Mouse (Mus musculus): ENCODE measurements at regions not wholly inside any gene's neighbourhood (a gene's known extent, or its start where the extent isn't known, plus 50 kb on each side); places are given as distances from the start of the nearest gene placed in this dataset.

DNA sequence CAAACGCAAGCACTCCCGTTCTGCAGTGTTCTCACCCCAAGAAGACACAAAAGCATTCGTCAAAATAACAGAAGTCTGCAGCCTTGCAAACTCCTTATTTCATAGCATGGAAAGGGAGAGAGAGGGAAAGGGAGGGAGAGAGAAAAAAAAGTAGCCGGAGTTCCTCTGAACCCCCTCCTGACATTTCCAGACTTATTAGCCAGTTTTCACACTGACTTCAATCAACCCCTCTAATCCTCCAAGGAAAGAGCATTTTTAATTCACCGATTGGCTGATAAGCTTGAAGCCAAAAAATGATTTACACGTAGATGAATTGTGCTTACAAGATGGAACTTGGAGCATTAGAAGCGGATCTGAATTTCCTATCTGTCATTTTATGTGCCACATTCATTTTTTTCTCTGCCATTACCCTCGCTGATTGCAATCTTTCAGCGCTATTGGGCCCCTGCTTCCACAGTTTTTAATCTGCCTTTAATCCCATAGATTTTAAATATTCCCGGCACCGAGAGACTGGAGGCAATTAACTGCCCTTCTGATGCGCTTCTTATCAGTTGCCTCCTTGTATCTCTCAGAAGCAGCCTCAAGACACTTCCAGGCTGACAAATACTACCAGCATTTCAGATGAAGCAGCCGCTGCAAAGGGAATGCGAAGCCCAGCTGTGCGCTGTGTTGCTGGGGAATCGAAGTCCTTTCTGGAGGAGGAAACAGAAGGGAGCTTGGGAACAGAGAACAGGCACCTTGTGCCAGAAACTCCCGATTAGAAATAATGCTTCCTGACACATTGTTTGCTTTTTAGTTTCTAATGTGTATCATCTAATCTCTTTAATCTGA lies 447.7 kb upstream of the 4930412O13Rik start:
- no peak for ATAC-seq (replicated peaks; ENCODE audit: insufficient number of reproducible peaks, low FRiP score, low TSS enrichment, poor library complexity, severe bottlenecking)

DNA sequence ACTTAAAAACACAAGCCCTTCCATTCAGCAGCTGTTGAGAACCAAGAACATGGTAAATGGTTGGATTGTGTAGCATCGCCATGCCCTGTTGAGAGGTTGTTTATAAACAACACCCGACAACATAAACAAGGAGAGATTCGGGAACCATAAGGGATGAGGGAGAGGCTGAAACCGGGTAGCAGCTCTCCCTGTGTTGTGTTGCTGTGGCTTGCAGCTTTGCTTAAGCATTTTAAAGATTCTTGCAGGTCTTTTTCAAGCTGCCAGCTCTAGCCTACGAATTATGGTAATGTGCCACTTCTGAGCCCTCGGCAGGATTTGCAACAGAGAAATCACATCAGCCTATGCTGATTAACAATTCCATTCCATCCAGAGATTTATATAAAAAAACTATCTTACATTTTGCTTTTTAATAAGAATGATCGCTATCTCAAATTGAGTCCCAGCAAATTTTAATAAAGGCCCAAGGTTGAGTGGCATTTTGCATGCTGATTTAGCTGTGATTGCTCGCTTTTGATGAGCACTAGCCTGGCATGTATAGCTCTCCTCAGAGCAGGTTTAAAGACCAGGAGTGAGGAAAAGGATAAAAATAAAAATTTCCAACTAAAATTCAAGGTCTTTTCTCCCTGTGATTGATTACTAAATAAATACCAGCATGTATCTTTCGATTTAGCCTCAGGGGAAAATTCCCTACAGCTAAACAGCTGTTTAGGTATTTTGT lies 445.7 kb upstream of the 4930412O13Rik start:
- ATAC-seq (replicated peaks; ENCODE audit: insufficient number of reproducible peaks, low FRiP score, low TSS enrichment, poor library complexity, severe bottlenecking) = no peak

DNA sequence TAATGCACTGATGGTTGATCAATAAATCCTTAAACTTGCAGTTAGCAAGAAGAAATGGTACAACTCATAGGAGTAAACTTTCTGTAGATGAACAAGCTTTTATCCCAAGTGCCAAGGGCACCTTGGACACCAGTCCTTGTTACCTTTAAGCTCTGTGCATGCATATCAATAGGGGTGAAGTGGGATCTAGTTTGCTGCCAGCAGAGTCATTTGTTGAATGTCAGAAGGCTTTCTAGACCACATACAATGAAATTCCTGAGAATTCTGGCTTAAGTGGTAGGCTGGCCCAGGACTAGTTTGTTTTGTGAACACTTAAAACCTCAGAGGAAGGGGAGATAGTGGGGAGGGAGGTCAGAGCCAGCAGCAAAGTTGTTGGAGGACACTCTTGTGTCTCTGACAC lies 437.9 kb upstream of the 4930412O13Rik start:
- no peak for ATAC-seq (replicated peaks; ENCODE audit: insufficient number of reproducible peaks, low FRiP score, low TSS enrichment, poor library complexity, severe bottlenecking)

DNA sequence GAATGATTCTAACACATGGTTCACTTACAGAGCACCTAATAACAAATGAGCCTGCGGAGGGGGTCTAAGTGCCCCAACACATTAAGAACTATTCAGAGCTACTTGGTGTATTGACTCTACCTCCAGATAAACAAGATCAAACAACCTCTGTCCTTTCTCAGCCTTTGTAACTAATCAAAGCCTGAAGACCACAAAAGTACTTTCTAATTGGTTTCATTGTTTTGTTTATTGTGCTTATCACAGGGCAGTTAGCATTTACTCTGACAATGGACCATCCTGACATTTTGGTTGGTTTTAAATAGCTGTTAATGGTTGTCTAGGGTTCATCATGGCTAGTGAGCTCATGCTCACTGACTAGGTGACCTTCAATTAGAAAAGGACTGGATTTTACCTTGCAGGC lies 435.2 kb upstream of the 4930412O13Rik start:
- no peak for ATAC-seq (replicated peaks; ENCODE audit: insufficient number of reproducible peaks, low FRiP score, low TSS enrichment, poor library complexity, severe bottlenecking)

DNA sequence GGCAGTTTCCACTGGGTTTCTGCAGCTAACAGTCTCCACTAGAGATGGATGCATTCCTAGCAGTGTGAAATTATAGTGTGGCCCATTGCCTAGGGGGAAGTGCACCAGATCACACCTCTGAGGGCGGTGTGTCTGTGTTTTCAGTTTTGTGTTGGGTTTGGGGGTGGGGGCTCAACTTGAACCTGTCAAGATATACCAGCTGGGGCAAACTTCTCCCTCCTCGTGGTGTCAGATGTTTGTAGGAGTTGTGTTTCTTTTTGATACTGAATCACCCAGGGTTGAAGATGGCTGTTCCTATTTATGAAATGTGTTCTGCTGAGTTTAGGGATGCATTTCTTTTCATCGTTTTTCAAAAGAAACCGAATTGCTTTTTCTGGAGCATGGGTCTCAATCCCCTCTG lies 416.6 kb upstream of the 4930412O13Rik start:
- no peak for ATAC-seq (replicated peaks; ENCODE audit: insufficient number of reproducible peaks, low FRiP score, low TSS enrichment, poor library complexity, severe bottlenecking)

DNA sequence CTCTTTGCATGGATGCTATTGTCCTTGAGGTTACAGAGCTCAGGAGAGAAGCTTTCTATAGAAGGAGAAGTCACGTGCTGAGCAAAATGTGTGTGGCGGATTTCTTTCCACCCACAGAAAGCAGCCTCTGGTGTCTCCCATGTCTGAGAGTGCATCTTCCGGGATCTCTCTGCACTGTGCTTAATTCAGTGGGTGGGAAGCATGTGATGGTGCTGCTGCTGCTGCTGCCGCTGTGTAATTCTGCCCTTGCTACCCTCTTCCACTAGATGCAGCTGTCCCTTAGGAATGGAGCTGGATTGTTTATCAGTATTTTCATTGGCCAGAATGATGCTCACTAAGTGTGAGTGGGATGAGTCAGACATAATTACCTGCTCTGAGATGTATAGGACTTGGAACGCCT lies 416.2 kb upstream of the 4930412O13Rik start:
- ATAC-seq (replicated peaks; ENCODE audit: insufficient number of reproducible peaks, low FRiP score, low TSS enrichment, poor library complexity, severe bottlenecking) = no peak

DNA sequence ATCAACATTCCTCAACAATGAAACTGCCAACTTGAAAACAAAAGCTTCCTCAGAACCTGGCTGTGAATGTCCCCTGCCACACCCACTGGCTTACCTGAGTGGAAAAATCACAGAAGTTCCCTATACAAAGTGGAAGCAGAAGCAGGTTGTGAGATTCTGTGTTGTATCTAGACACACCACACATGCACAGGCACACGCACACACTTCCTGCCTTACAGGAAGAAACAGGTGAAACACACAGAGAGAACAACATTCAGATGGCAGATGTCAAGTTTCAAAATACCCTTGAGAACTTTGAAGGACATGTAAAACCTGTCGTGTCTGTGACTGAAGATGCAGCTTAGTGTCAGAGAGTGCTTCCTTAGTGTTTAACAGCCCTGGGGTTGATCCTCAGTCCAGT lies 413.5 kb upstream of the 4930412O13Rik start:
- no peak for ATAC-seq (replicated peaks; ENCODE audit: insufficient number of reproducible peaks, low FRiP score, low TSS enrichment, poor library complexity, severe bottlenecking)

DNA sequence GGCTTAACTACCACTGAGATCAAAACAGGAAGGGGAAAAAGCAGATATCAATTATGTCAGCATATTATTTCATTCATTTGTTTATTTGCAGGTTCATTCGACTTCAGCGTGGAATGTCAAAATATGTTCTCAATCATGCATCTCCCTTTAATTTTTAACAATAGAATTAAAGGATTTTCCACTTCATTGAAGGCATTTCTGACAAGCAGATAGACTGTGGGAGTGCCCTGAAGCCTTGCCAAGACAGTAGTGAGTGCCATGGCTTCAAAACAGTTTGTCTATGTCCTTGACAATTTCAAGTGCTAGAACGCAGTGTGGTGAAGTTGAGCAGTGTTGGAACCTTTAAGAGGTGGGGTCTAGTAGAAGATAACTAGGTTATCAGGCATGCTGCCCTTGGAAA lies 412.4 kb upstream of the 4930412O13Rik start:
- ATAC-seq (replicated peaks; ENCODE audit: insufficient number of reproducible peaks, low FRiP score, low TSS enrichment, poor library complexity, severe bottlenecking) = no peak

DNA sequence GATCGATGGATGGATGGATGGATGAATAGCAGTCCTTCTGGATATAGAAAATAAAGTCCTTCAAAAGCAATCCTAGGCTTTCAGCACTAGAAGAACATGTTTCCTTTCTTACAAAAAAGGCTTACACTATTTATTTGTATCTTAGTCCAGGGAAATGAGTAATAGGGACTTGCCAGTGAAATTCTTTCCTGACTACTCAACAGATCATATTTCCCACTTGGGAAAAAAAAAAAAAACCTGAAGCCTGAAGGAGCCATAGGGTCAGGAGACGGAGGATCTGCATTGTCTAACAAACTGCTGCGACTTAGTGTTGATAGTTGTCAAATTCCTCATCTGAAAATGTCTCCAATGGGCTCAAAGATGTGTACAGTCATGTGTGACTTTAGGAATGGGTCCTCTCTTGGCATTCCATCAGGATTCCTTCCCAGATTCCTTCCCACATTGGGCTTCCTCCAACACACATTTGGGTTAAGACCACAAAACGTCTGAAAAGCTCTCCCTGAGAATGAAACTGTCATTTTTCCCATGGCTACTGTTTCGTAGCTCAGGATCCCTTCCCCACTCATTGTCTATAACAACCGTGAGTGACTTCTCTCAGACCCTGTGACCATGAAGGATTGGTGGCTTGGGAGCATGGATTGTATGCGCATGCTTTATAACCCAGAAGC lies 399.2 kb upstream of the 4930412O13Rik start:
- no peak for ATAC-seq (replicated peaks; ENCODE audit: insufficient number of reproducible peaks, low FRiP score, low TSS enrichment, poor library complexity, severe bottlenecking)

DNA sequence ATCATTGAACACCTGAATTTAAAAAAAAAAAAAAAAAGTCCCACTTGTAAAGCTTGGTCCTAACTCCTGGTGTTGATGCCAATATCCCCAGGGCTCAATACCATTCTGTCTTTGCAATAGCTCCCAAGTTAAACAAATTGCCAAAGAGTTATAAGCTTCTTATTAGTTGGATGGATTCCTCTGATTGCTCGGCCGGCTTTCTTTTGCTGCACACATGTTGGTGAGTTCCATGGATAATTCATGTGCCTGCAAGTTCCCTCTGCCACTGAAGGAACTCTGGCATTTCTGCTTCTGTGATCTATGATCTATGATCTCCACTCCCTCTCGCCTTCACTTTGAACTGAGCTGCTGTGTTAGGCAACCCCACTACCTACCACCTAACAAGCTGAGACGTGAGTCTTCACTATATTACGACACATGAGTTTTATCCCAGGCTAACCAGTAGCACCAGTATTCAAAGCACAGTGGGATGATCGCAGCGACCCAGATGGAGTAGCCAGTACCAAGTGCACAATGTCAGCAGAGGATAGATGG lies 393.6 kb upstream of the 4930412O13Rik start:
- ATAC-seq (replicated peaks; ENCODE audit: insufficient number of reproducible peaks, low FRiP score, low TSS enrichment, poor library complexity, severe bottlenecking) = no peak

DNA sequence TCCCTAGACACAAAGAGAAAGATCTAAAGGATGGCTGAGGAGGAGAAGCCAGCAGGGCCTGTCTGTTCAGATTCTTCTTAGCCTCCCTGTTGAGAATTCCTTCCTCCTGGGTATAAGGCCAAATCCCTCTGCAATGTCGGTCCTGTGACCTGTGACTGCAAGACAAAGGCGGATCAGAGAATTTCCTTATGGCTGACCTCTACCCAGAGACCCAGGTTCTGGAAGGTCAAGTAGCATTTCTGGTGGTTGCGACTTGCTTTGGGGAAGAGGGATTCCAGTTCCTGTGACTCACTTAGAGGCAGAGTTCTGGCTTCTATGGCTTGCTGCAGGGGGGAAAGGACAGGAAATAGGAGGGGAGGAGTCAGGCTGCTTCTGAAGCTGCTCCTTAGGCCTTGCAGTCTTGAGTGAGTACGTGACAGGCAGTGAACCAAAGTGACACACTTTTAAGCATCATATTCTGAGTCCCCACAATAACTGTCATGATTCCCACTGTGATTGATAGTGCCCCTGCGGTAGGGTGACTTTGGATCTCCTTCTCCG lies 387.4 kb upstream of the 4930412O13Rik start:
- no peak for ATAC-seq (replicated peaks; ENCODE audit: insufficient number of reproducible peaks, low FRiP score, low TSS enrichment, poor library complexity, severe bottlenecking)

DNA sequence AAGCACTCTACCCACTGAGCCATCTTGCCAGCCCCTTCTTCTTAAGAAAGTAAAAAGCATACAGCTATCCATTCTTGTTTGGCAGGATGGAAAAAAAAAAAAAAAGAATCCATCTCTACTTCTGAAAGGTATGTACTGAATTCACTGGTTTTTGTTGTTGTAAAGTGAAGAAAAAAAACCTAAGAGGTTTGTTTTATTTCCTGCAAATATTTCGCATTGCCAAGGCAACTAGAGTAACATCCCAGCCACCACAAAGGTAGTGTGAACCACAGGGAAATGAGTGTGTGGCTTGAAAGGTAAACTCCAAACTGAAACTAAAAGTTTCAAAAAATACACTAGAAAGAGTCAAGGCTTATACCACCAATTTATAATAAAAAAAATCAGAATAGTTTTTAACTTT lies 361.0 kb upstream of the 4930412O13Rik start:
- ATAC-seq (replicated peaks; ENCODE audit: insufficient number of reproducible peaks, low FRiP score, low TSS enrichment, poor library complexity, severe bottlenecking) = no peak

DNA sequence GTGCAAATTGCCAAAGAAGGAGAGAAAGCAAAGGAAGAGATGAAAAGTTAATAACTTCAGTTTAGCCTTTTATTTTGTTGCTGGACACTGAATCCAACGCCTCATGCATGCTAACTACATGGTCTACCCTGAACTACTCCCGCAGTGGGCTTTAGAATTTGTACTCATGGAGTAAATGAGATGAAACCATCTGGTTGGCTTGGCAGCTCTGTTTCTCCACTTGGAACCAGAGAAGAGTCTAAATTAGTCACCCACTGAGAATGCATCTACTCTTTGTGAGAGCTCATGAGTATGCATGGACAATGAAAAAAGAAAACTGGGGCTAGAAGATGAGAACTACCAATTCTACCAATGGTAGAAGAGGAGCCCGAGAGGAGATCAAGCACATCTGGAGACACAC lies 355.1 kb upstream of the 4930412O13Rik start:
- no peak for ATAC-seq (replicated peaks; ENCODE audit: insufficient number of reproducible peaks, low FRiP score, low TSS enrichment, poor library complexity, severe bottlenecking)

DNA sequence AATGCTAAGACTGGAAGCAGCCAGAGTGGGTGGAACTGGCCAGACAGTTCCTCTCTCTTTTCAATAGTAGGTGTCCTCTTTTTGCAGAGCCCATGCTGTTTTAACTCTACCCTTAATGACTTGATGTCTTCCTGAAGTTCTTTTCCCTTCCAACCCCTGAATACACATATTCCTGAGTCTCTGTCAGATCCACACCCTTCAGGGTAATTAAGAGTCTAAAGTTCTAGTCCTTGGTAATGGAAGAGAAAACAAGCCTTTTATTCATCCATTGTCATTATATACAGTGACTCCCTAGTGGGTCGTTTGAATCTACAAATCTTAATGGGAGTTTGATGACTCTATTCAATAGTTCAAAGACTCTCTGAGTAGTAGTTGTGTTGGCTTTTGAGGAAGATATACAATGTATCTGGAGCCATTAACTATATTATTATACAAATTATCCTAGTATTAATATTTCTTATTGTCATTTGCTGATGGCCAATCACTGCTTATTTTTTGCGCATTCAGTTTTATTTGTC lies 345.9 kb upstream of the 4930412O13Rik start:
- ATAC-seq (replicated peaks; ENCODE audit: insufficient number of reproducible peaks, low FRiP score, low TSS enrichment, poor library complexity, severe bottlenecking) = no peak

DNA sequence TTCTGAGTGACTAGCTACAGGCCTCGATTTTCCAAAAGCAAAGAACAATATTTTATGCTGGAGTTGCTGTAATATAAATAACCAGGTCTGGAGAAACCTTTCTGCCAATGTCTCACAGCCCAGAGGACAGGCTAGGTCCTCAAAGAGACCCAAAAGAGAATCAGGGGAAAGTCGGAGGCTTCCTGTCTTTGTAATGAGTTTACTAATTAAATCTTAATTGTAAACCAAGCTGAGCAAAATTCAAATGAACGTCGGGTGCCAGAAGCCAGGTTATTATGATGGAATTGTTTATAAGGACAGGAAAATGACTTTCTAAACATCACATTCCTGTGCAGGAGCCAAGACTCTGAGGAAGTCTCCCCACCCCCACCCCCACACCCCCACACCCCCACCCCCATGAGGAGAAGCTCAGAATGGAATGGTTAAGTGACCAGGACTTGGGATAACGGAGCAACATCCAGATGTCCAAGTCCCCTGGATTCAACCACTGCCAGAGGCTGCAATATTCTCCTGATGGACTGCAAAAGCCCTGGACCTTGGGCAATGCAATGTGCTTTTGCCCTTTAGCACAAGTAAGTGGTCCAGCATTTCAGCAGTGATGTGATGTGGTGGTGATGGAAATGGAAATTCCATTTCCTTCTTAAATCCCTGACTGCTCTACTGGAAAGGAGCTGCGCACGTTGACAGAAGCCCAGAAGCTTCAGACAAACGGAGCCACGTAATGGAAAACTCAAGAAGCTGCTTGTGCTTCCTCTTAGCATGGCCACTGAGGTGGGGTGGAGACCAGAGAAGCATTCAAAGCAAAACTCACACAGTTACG lies 333.1 kb upstream of the 4930412O13Rik start:
- ATAC-seq (replicated peaks; ENCODE audit: insufficient number of reproducible peaks, low FRiP score, low TSS enrichment, poor library complexity, severe bottlenecking) = no peak

DNA sequence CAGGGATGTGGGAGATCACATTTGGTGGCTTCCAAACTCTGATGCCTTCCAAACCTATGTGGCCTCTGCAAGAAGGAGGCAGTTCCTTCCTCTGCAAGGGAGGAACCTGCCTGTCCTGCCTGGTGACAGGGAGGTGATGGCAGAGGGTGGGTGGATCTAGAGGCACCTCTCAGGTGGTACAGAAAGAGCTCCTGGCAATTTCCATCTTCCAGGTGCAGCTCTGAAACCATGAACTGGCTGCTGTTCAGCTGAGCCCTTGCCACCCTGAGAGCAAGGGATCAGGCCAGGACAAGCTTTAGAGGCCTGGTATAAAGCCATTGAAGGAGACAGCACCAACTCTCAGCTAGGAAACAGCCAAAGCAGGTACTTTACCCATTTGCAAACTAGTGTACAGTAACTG lies 327.7 kb upstream of the 4930412O13Rik start:
- no peak for ATAC-seq (replicated peaks; ENCODE audit: insufficient number of reproducible peaks, low FRiP score, low TSS enrichment, poor library complexity, severe bottlenecking)

DNA sequence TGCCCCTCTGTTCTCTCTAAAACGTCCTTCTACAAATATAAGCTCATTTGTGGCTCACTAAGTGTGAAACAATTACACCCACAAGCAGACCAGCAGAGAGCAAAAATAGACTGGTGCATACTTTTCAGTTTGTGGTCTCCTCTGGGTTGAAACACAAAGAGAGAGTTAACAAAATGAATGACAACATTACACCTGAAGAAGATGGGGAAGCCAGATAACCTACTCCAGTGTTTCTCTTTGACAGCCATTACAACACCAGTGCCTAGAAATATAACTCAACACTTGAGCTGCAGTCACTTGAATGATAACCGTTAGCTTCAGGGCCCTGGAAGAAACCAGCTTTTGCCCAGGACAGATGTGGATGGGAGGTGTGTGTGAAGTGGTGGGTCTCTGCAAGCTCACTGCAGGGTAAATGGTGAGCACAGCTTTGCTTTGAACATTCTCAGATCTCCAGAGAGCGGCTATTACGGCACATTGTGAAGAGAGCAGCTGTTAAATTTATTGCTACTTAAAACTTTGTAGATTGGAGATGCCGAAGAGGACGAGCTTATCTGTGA lies 316.5 kb upstream of the 4930412O13Rik start:
- ATAC-seq (replicated peaks; ENCODE audit: insufficient number of reproducible peaks, low FRiP score, low TSS enrichment, poor library complexity, severe bottlenecking) = no peak

DNA sequence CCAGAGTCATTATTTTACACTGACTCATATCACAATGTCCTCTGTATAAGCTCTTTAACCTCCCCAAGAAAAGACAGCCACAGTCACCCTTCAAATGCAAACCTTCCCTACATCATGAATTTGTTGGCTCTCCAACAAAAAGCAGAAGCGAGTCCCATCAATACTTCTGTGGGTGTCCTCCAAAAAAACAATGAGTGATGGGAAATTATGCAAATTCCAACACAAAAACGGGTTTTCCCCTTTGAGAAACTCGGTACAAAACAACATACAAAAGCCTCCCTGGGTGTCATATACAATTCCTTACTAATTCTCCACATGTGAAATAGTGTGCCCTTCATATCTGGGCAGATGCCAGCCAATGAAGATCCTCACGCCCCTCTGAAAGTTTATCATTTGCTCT lies 311.8 kb upstream of the 4930412O13Rik start:
- no peak for ATAC-seq (replicated peaks; ENCODE audit: insufficient number of reproducible peaks, low FRiP score, low TSS enrichment, poor library complexity, severe bottlenecking)

Measured in monocyte, adult 5-6 weeks (primary cell).